Mouse (Mus musculus) megakaryocyte, embryonic 14.5 days (primary cell): ENCODE measurements around the gene Cep135.

ENCODE experiments used
- FLI1 ChIP-seq: IDR thresholded peaks from 2 replicates; pipeline ENCODE4 v1.6.1; 2012; ENCODE audit warnings: low read length, inconsistent platforms, mixed read lengths
- GATA1 ChIP-seq: IDR thresholded peaks from 3 replicates; pipeline ENCODE4 v1.6.1; 2012; ENCODE audit warnings: mixed read lengths, low read length, inconsistent platforms, borderline replicate concordance

DNA sequence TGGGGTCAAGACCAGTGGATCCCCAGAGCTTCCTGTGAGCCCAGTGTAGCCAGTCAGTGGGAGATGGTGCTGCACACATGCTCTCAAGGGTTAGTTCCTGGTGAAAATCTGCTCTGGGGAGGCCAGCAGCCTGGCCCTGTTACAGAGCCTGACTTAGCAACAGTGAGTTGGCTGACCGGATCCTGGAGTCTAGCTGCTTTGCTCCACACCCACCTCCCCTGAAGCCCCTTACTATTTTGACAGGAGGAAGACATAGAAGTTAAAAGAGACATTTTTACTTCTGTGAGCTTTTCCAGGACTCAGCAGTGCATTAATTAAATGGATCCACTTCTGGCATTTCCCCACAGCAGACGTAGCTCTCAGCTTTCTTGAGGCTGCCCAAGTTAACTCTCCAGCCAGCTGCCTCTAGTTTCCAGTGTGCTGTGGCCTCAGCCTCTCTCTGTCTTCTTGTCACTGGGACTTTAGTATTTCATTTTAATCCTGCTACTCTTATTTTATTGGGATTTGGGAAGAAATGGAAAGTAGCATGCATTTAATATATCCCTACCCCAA, 27.8 kb downstream of the Cep135 start:
- no peak for TF ChIP-seq GATA1
- TF ChIP-seq FLI1 = no peak
